Mouse (Mus musculus) heart, adult 2 months (tissue): Measurements from ENCODE around the gene Znrf4. TPM values are rescaled to one million over a fixed set of nuclear protein-coding genes. Genes with fewer than 3 reads are reported as not detected.

Experiments used
- DNase-seq, 2 experiments: peaks; one replicate each; pipeline ENCODE4 v3.0.0; 2021
- H3K27ac ChIP-seq: fragments of 200-600 bp; 2 replicates; pipeline ENCODE4 v1.8.1; 2022
- H3K27me3 ChIP-seq: fragments of 200-500 bp; 2 replicates; pipeline ENCODE4 v1.6.1; 2012; ENCODE audit warnings: mild to moderate bottlenecking, low read length, inconsistent platforms, mixed read lengths; ENCODE audit not compliant: control insufficient read depth, insufficient read depth
- H3K36me3 ChIP-seq: fragments of 200-500 bp; 2 replicates; pipeline ENCODE4 v1.6.1; 2012; ENCODE audit warnings: low read length, inconsistent platforms; ENCODE audit not compliant: control insufficient read depth, insufficient read depth
- H3K4me1 ChIP-seq: fragments of 200-500 bp; 2 replicates; pipeline ENCODE4 v1.6.1; 2011; ENCODE audit warnings: low read length; ENCODE audit not compliant: control insufficient read depth, insufficient read depth
- H3K4me3 ChIP-seq: fragments of 200-600 bp; 2 replicates; pipeline ENCODE4 v1.8.1; 2022
- H3K79me2 ChIP-seq: fragments of 200-500 bp; replicated peaks from 2 replicates; pipeline ENCODE4 v1.6.1; 2012; ENCODE audit warnings: mild to moderate bottlenecking, inconsistent platforms, low read length, moderate library complexity, mixed read lengths; ENCODE audit not compliant: control insufficient read depth, insufficient read depth
- H3K9ac ChIP-seq: fragments of 200-500 bp; 2 replicates; pipeline ENCODE4 v1.6.1; 2012; ENCODE audit warnings: low read depth, mild to moderate bottlenecking, control low read depth, inconsistent platforms, low read length, mixed read lengths
- CTCF ChIP-seq: fragments of 200-600 bp; IDR thresholded peaks from 2 replicates; pipeline ENCODE4 v1.8.1; 2022; ENCODE audit warnings: antibody characterized with exemption, mild to moderate bottlenecking, moderate library complexity
- EP300 ChIP-seq: fragments of 200-500 bp; IDR thresholded peaks from 2 replicates; pipeline ENCODE4 v1.6.1; 2011; ENCODE audit warnings: low read depth, low read length, control low read depth; ENCODE audit not compliant: insufficient read depth
- POLR2A ChIP-seq: fragments of 200-500 bp; IDR thresholded peaks from 2 replicates; pipeline ENCODE4 v1.6.1; 2011; ENCODE audit warnings: mild to moderate bottlenecking, low read depth, low read length, control low read depth; ENCODE audit not compliant: insufficient read depth
- WGBS: fragments of 180-500 bp; shearing (Covaris S2); methylation state at CpG from one replicate; pipeline ENCODE4 v1.1.7; 2018; 5-methylcytosine and 5-hydroxymethylcytosine counted together
- intact Hi-C: fragments of 180-260 bp; cut with DNase I; formaldehyde crosslinking; loops from one replicate; pipeline ENCODE4 v1.15.1; 2025
- polyA plus RNA-seq: library from polyadenylated mRNA; depleted of rRNA; stranded (reverse); fragments of >200 nt; gene quantifications from 2 replicates; pipeline ENCODE4 v1.2.3, GENCODE M21; 2012
- total RNA-seq, 2 experiments: library from RNA; stranded (reverse); gene quantifications; 2 replicates each; pipeline ENCODE4 v1.2.3; 2021

Gene Znrf4
- total and polyA plus RNA-seq, 3 experiments = 0.64 TPM; not detected in 2

DNA sequence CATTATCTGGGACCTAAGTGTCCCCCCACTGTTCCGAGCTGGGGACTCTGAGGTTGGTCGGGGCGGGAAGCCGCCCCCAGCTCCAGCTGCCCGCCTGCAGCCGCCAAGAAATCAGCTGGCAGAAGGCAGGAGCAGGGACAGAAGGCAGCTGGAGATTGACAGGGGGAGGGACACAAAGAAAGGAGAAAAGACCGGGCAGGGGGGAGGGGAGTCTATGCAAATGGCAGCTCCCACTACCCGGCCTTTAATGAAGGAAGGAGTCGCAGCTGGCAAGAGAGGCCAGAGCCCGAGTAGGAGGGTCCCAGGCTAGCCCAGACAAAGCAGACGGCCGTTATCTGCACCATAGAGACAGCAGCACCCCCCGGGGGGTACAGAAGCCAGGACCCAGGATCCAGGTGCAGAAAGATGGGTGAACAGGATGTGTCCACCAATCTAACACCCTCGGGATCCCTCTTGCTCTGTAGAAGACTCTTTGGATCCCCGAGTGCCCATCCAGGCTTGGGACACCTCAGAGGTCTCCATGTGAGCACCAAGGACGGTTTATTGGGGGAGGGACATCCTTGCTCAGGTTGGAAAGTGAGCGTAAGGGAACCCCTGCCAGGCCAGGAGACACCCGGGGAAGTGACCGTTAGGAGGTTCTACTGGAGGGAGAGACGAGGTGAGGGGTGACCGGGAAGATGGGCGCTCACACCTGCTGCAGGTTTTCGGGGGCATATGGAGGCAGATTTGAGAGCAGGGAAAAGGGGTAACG lies 37.2 kb downstream of the Znrf4 start:
- no peak overlapping the region for H3K27ac ChIP-seq
- intact Hi-C loops = no loop called here
- H3K36me3 ChIP-seq = no peaks in the 10 kb centered on the region
- H3K27me3 ChIP-seq = peaks cover 5% of the 10 kb centered on the region
- no peaks in the 10 kb centered on the region for H3K79me2 ChIP-seq
- peaks cover 4% of the 10 kb centered on the region for H3K4me1 ChIP-seq
- peak overlapping the region; percentile 68 for H3K4me3 ChIP-seq
- H3K9ac ChIP-seq = peak overlapping the region; percentile 47
- DNase-seq = peak in 1 of 2 experiments; percentile 49
- 2% methylated on average over 24 of the region's 24 CpGs for WGBS
- TF ChIP-seq POLR2A (no peak), EP300 (no peak), CTCF (no peak)

GRCm38 (mm10) chr17:56474311-56474830 lies 37.9 kb downstream of the Znrf4 start:
- Histone ChIP-seq H3K4me1 (peaks cover 5% of the 10 kb centered on the region), H3K4me3 (peak overlapping the region; percentile 68; the same call in 1 of the 2 replicates), H3K27ac (no peak overlapping the region), H3K27me3 (peaks cover 5% of the 10 kb centered on the region), H3K9ac (peak overlapping the region; percentile 18), H3K79me2 (no peaks in the 10 kb centered on the region), H3K36me3 (no peaks in the 10 kb centered on the region)
- no peak for TF ChIP-seq CTCF
- no peak for TF ChIP-seq EP300
- no peak for TF ChIP-seq POLR2A
- DNase-seq = no peak
- WGBS = 4% methylated on average over 32 of the region's 32 CpGs
- intact Hi-C loops = no loop called here

DNA sequence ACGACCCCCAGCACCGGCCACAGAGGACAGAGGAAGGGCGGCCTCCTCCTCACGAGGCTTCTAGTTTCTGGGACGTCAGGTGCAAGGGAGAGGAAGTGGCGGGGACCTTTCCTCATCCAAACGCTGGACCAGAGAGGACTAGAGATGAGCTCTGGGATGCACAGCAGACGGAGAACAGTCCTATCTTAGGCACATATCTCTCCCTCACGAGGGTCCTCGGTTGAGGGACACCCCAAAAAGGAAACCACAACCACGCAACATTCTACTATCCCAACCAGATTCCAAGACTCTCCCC lies 38.7 kb downstream of the Znrf4 start:
- Histone ChIP-seq H3K27ac (no peak overlapping the region), H3K79me2 (no peaks in the 10 kb centered on the region), H3K36me3 (no peaks in the 10 kb centered on the region), H3K9ac (no peak overlapping the region), H3K4me3 (no peak overlapping the region), H3K4me1 (peaks cover 6% of the 10 kb centered on the region), H3K27me3 (peaks cover 5% of the 10 kb centered on the region)
- TF ChIP-seq EP300 = no peak
- TF ChIP-seq CTCF = no peak
- no peak for TF ChIP-seq POLR2A
- intact Hi-C loops = no loop called here
- WGBS = 3% methylated on average over 11 of the region's 11 CpGs
- no peak for DNase-seq

GRCm38 (mm10) chr17:56472733-56473610 lies 39.3 kb downstream of the Znrf4 start:
- H3K4me1 ChIP-seq = peaks cover 6% of the 10 kb centered on the region
- intact Hi-C loops = no loop called here
- peak; percentile 70 to 74 for DNase-seq

GRCm38 (mm10) chr17:56472121-56472520 lies 40.1 kb downstream of the Znrf4 start:
- DNase-seq = no peak
- no peak overlapping the region for H3K27ac ChIP-seq
- H3K4me3 ChIP-seq = no peak overlapping the region
- intact Hi-C loops = no loop called here
- no peaks in the 10 kb centered on the region for H3K79me2 ChIP-seq
- no peaks in the 10 kb centered on the region for H3K36me3 ChIP-seq
- no peak overlapping the region for H3K9ac ChIP-seq
- WGBS = 36% methylated on average over 16 of the region's 16 CpGs
- peaks cover 6% of the 10 kb centered on the region for H3K4me1 ChIP-seq
- peaks cover 5% of the 10 kb centered on the region for H3K27me3 ChIP-seq
- TF ChIP-seq CTCF (no peak), EP300 (no peak), POLR2A (no peak)

More at GRCm38 (mm10) chr17:56472733-56473610, 39.3 kb downstream of the Znrf4 start:
- peak overlapping the region; percentile 37 for H3K9ac ChIP-seq
- no peak for TF ChIP-seq POLR2A
- TF ChIP-seq EP300 = no peak
- TF ChIP-seq CTCF = peak; percentile 65
- H3K27me3 ChIP-seq = peaks cover 5% of the 10 kb centered on the region
- no peaks in the 10 kb centered on the region for H3K79me2 ChIP-seq
- 3% methylated on average over 50 of the region's 50 CpGs for WGBS
- H3K36me3 ChIP-seq = no peaks in the 10 kb centered on the region
- no peak overlapping the region for H3K27ac ChIP-seq
- peak overlapping the region; percentile 36 for H3K4me3 ChIP-seq
